Mouse (Mus musculus): ENCODE measurements around the gene Slc6a21. TPM values are rescaled to one million over a fixed set of nuclear protein-coding genes. Genes with fewer than 3 reads are reported as not detected.
A peak's percentile ranks its signal among the peaks of the same experiment; 100 is the strongest.

Slc6a21 gene
- total and polyA plus RNA-seq, 2 experiments from 2014 or later = not detected

DNA sequence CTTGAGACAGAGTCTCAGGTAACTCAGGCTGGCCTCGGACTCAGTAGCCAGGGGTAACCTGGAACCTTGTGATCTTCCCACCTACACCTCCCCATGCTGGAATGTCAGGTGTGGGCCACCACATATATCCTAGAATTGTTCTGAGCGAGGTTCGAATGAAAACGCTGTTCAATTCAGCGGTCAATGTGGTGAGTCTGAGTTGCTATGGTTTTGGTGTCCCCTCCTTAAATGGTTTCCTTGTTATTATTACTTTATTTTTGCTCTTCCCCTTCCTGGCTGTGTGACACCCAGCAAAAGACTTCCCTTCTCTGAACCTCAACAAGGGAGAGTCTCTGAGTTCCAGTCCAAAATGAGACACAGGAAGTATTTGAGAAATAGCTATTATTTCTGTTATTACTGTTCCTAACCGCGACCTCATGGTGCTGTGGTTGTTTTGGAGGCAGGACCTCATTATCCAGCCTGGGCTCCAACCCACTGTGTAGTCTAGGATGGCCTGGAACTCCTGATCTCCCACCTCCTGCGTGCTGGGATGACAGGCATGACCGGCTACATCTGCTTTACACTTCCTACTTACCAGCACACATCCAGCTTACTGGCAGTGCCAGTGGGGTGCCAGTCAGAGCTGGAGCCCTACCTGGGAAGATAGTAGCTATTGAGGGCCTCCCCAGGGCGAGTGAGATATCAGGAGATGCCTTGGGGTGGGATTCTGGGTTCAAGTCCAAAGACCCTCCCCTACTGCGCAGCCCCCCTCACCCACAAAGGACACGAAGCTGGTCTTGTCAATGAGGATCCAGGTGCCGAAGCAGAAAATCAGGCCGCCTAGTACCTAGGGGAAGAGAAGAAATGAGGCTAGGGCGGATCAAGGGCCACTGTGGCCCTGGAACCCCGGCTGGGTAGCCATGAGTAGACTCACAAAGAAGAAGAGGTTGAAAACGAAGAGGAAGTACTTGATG is 39.3 kb upstream of the Slc6a21 start:
- Histone ChIP-seq H3K4me2 (ENCODE audit: low read depth, low read length) (no peak overlapping the region), H3K9ac (replicated peaks; ENCODE audit: low read length) (no peak overlapping the region), H3K4me3 (ENCODE audit: low read length) (no peak overlapping the region), H3K27ac (no peak overlapping the region), H3K9me3 (ENCODE audit: low read length) (no peaks in the 10 kb centered on the region), H3K4me1 (ENCODE audit: insufficient read depth, low read length) (peaks cover 7% of the 10 kb centered on the region; the same call in 1 of the 2 replicates), H3K27me3 (ENCODE audit: insufficient read depth, low read length) (no peaks in the 10 kb centered on the region), H3K36me3 (ENCODE audit: insufficient read depth, low read length) (no peaks in the 10 kb centered on the region)
- TF ChIP-seq CTCF (IDR thresholded peaks at IDR 0.05; ENCODE audit: low read depth) = no peak
- 74% methylated on average over 17 of the region's 17 CpGs for WGBS
- DNase-seq (ENCODE audit: low spot score) = no peak
- no peak for ATAC-seq

- TF ChIP-seq CTCF (IDR thresholded peaks at IDR 0.05; ENCODE audit: low read depth) = no peak
- WGBS = 47% methylated on average over 20 of the region's 20 CpGs
- DNase-seq (ENCODE audit: low spot score) = no peak
Observed at GRCm38 (mm10) chr7:45238723-45239496, 38.4 kb upstream of the Slc6a21 start, which contains the start of gene Cd37. Gene Cd37, minus strand, starts transcription at chr7:45239115.

GRCm38 (mm10) chr7:45240109-45240508 is 37.2 kb upstream of the Slc6a21 start:
- WGBS = 60% methylated on average over 7 of the region's 7 CpGs
- no peak for DNase-seq (ENCODE audit: low spot score)

More at GRCm38 (mm10) chr7:45238723-45239496, 38.4 kb upstream of the Slc6a21 start, which contains the start of gene Cd37:
- H3K27me3 ChIP-seq (ENCODE audit: insufficient read depth, low read length) = no peaks in the 10 kb centered on the region
- no peaks in the 10 kb centered on the region for H3K9me3 ChIP-seq (ENCODE audit: low read length)
- H3K27ac ChIP-seq = no peak within 1 kb of the TSS
- H3K9ac ChIP-seq (replicated peaks; ENCODE audit: low read length) = no peak within 1 kb of the TSS
- no peak within 1 kb of the TSS for H3K4me2 ChIP-seq (ENCODE audit: low read depth, low read length)
- no peak within 1 kb of the TSS for H3K4me3 ChIP-seq (ENCODE audit: low read length)
- no peaks in the 10 kb centered on the region for H3K36me3 ChIP-seq (ENCODE audit: insufficient read depth, low read length)
- ATAC-seq = no peak
- H3K4me1 ChIP-seq (ENCODE audit: insufficient read depth, low read length) = peaks cover 6% of the 10 kb centered on the region; the same call in 1 of the 2 replicates

DNA sequence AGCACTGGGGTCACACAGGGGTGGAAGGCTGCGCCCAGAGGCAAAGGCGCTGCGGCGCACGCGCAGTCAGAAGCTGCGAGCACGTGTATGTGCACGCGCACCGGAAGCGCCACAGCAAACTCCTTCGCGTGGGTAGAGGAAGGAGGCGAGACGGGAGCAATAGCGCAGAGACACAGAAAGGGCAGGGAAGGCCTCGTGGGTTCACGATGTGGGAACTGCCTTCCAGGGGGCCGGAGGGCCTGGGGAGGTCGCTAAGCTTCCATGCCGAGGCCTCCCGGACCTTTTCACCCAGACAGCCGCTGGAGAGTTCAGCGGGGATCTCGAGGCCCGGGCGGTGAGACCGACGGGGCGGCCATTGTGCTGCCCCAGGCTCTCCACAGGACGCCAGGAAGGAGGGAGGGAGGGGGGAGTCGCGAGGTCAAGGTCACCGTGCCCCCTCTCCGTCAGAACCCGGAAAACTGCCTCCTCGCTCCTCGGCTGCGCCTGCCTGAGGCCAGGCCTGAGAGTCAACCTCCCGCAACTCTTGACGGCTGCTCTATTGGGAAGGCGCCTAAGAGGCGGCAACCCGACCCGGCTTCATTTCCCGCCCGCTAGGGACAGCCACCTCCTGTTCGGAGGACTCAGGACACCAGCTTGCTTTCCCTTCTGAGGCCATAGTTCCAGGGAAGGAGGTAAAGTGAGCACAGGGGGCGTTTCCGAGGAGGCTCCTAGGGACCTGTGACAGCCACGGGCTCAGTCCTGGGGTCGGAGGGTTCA is 36.5 kb upstream of the Slc6a21 start, which contains the start of gene Slc6a16:
Slc6a16 (plus strand) TSS at position 453 of the 756 bp plus-strand sequence.
- DNase-seq (ENCODE audit: low spot score) (peak; percentile 84), ATAC-seq (peak; percentile 69; the same call in 1 of the 2 replicates)
- Histone ChIP-seq H3K9ac (replicated peaks; ENCODE audit: low read length) (peak within 1 kb of the TSS; percentile 56), H3K9me3 (ENCODE audit: low read length) (no peaks in the 10 kb centered on the region), H3K4me3 (ENCODE audit: low read length) (peak within 1 kb of the TSS; percentile 36), H3K4me1 (ENCODE audit: insufficient read depth, low read length) (no peaks in the 10 kb centered on the region), H3K27me3 (ENCODE audit: insufficient read depth, low read length) (no peaks in the 10 kb centered on the region), H3K4me2 (ENCODE audit: low read depth, low read length) (peak within 1 kb of the TSS; percentile 54), H3K36me3 (ENCODE audit: insufficient read depth, low read length) (no peaks in the 10 kb centered on the region), H3K27ac (no peak within 1 kb of the TSS)
- no peak for TF ChIP-seq CTCF (IDR thresholded peaks at IDR 0.05; ENCODE audit: low read depth)
- 9% methylated on average over 50 of the region's 53 CpGs for WGBS

More at GRCm38 (mm10) chr7:45240109-45240508, 37.2 kb upstream of the Slc6a21 start:
- Histone ChIP-seq H3K4me3 (ENCODE audit: low read length) (no peak overlapping the region), H3K9me3 (ENCODE audit: low read length) (no peaks in the 10 kb centered on the region), H3K9ac (replicated peaks; ENCODE audit: low read length) (no peak overlapping the region), H3K27ac (no peak overlapping the region), H3K4me2 (ENCODE audit: low read depth, low read length) (no peak overlapping the region), H3K27me3 (ENCODE audit: insufficient read depth, low read length) (no peaks in the 10 kb centered on the region), H3K36me3 (ENCODE audit: insufficient read depth, low read length) (no peaks in the 10 kb centered on the region), H3K4me1 (ENCODE audit: insufficient read depth, low read length) (no peaks in the 10 kb centered on the region)
- TF ChIP-seq CTCF (IDR thresholded peaks at IDR 0.05; ENCODE audit: low read depth) = no peak
- ATAC-seq = no peak

GRCm38 (mm10) chr7:45241389-45241749 is 35.9 kb upstream of the Slc6a21 start:
- peak overlapping the region; percentile 54 for H3K4me2 ChIP-seq (ENCODE audit: low read depth, low read length)
- no peak for TF ChIP-seq CTCF (IDR thresholded peaks at IDR 0.05; ENCODE audit: low read depth)
- DNase-seq (ENCODE audit: low spot score) = no peak
- no peaks in the 10 kb centered on the region for H3K27me3 ChIP-seq (ENCODE audit: insufficient read depth, low read length)
- H3K9me3 ChIP-seq (ENCODE audit: low read length) = no peaks in the 10 kb centered on the region
- WGBS = 71% methylated on average over 6 of the region's 6 CpGs
- no peaks in the 10 kb centered on the region for H3K36me3 ChIP-seq (ENCODE audit: insufficient read depth, low read length)
- ATAC-seq = no peak
- peak overlapping the region; percentile 36 for H3K4me3 ChIP-seq (ENCODE audit: low read length)
- H3K4me1 ChIP-seq (ENCODE audit: insufficient read depth, low read length) = no peaks in the 10 kb centered on the region
- H3K27ac ChIP-seq = no peak overlapping the region
- H3K9ac ChIP-seq (replicated peaks; ENCODE audit: low read length) = no peak overlapping the region

GRCm38 (mm10) chr7:45247666-45248065 is 29.6 kb upstream of the Slc6a21 start:
- no peak overlapping the region for H3K4me2 ChIP-seq (ENCODE audit: low read depth, low read length)
- no peak for DNase-seq (ENCODE audit: low spot score)
- no peaks in the 10 kb centered on the region for H3K36me3 ChIP-seq (ENCODE audit: insufficient read depth, low read length)
- no peaks in the 10 kb centered on the region for H3K9me3 ChIP-seq (ENCODE audit: low read length)
- 25% methylated on average over 3 of the region's 3 CpGs for WGBS
- H3K27me3 ChIP-seq (ENCODE audit: insufficient read depth, low read length) = no peaks in the 10 kb centered on the region
- no peak overlapping the region for H3K9ac ChIP-seq (replicated peaks; ENCODE audit: low read length)
- no peak for ATAC-seq
- H3K4me1 ChIP-seq (ENCODE audit: insufficient read depth, low read length) = no peaks in the 10 kb centered on the region
- H3K27ac ChIP-seq = no peak overlapping the region
- no peak for TF ChIP-seq CTCF (IDR thresholded peaks at IDR 0.05; ENCODE audit: low read depth)
- H3K4me3 ChIP-seq (ENCODE audit: low read length) = no peak overlapping the region
